Mouse (Mus musculus): ENCODE measurements at regions not wholly inside any gene's neighbourhood (a gene's known extent, or its start where the extent isn't known, plus 50 kb on each side); places are given as distances from the start of the nearest gene placed in this dataset.

DNA sequence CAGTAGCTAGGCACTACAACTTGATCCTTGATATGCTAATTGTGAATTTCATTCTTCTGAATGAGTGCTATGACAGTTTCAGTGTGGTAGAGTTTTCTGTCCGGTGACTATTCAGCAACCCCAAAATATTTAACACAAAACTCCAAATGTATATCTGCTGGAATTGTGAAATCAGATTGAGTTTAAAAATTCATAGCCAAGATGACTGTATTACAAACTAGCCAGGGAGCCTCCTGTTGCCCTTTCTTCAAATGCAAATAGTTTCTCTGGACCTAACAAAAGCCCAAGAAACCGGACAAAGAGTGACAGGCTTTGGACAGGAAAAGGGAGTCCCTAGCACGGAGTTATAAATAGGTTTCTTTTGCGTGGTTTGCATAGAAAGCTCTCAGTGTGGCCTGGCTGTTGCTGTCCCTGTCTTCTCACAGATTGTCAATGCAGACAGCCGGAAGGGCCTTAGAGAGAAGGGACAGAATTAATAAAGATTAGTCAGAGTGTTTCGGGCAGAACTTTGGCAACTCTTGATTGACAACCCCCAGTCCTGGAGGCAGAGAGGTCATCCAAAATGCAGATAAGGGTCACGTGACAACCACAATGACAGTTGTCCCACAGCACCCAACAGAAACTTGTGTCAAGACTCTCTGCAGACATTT lies 317.4 kb upstream of the Btbd3 start:
- TF ChIP-seq POLR2A (IDR thresholded peaks at IDR 0.05; ENCODE audit: insufficient read length, low read depth) (no peak), MAX (IDR thresholded peaks at IDR 0.05; ENCODE audit: low read depth) (no peak), E2F4 (IDR thresholded peaks at IDR 0.05; ENCODE audit: insufficient read depth) (no peak)
